Mouse (Mus musculus): ENCODE data around the gene Mrc1.
"Not testable (repeated sequence)": the region's sequence is repeated elsewhere in the genome, so short reads cannot be mapped to it uniquely, and the experiment has no call there.

The Mrc1 gene

DNA sequence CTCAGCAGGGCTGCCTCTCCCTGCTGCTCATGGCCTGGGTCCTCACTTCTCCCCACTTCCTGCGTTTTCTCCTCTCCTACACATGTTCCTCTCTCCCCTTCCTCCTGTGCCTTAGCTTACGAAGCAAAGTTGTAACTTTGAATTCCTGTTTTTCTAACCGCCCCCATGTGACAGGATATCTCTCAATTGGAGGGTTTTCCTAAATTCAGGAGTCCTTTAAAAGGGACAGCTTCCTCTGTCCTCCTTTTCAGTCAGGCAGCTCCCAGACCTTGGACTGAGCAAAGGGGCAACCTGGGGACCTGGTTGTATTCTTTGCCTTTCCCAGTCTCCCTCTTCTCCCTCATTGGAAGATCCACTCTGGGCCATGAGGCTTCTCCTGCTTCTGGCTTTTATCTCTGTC, at the start of gene Mrc1:
TSS of gene Mrc1 (plus strand) at position 244 of the 400 bp plus-strand sequence.
- DNase-seq (ENCODE audit: inconsistent age in 2 of 2, low spot score in 1 of 2), result peak in 1 of 2 experiments; percentile 40

DNA sequence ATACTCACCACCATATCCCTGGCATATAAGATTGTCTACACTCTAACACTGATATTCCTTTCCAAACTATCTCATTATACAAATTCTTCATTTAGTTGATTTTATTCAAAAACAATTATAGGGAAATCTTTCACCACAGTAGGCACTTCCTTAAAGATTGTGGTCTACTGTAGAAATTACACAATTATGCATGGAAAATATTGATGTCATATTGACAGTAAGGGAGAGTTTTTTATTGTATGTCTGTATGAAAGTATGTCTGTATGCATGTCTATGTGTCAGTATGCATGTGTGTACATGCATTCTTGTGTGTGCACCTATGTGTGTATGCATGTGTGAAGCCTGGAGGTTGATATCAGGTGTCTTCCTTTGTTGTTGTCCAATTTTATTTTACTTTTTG, 44.8 kb upstream of the Mrc1 start:
- DNase-seq (ENCODE audit: inconsistent age in 2 of 2, low spot score in 1 of 2), result no peak

DNA sequence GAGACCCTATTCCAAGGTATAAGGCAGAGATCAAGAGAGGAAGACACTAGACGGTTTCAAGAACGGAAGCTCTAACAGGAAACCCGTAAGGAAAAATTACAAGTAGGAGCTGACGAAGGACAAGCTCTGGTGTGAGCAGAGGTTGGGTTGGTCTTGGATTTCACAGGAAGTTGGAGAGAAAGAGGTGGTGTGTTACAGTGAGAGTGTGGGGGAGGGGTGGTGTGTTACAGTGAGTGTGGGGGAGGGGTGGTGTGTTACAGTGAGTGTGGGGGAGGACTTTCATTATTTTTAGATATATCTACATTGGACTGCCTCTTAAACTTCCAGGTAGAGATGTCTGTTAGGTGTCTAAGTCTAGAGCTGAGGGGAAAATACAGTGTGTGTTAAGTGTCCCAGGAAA, 38.5 kb upstream of the Mrc1 start:
- no peak for DNase-seq (ENCODE audit: inconsistent age in 2 of 2, low spot score in 1 of 2)

DNA sequence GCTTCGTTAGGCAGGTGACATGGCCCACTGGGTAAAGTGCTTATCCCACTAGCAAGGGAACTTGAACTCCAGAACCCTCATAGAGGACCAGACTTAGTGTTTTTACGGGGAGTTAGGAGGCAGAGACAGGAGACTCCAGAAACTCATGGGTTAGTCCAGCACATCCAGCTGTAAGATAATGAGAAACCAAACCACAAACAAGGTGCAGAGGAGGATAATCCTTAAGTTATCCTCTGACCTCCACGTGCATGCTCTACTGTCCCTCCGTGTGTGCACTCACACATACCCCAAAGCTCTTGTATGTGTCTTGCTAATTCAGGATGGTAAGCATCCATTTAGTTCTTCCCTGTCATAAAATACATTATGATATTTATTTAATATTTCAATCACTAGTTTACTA, 37.6 kb upstream of the Mrc1 start:
- DNase-seq (ENCODE audit: inconsistent age in 2 of 2, low spot score in 1 of 2), result no peak

DNA sequence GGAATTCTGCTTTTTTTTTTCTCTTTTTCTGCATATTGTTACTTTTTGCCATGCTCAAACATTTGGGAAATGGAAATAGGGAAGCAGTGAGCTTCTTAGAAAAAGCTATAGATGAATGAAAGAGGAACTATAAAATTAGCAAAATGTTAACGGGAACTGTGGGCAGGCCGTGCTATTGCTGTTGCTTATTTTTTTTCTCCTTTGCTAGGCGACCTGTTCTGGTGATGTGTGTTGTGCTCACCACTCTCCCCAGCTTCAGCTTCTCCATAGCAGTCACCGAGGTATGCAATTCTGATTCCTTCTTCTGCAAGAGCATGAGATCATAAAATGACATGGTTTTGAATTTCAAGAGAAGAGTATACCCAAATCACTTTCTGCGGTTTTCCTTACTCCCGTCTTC, 37.1 kb upstream of the Mrc1 start:
- DNase-seq (ENCODE audit: inconsistent age in 2 of 2, low spot score in 1 of 2), result no peak

DNA sequence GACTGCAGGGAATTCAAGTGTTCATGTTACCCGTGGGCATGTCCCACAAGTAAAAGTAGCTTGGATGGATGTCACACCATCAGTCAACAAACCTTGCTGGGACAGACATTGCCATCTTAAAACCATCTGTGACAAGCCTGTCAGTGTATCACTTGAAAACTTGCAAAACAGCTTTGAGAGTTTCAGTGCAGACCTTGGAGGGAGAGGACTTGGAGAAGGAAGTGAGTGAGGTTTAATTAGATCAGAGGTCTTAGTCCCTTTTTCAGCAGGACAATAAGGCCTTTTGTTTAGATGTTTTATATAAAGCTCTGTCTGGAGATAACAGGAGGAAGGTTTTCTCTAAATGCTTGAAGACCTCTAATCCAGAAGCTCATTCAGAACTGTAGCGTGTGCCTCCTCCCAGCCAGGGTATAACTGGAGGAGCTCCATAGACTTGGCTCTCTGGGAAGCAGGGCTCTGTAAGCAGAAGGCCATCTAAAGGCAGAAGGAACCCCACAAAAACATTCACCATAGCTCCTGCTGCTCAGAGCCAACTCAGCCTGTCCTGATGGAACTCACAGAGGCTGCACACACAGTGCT, 30.8 kb upstream of the Mrc1 start:
- not testable (repeated sequence) for DNase-seq (ENCODE audit: inconsistent age in 2 of 2, low spot score in 1 of 2)

DNA sequence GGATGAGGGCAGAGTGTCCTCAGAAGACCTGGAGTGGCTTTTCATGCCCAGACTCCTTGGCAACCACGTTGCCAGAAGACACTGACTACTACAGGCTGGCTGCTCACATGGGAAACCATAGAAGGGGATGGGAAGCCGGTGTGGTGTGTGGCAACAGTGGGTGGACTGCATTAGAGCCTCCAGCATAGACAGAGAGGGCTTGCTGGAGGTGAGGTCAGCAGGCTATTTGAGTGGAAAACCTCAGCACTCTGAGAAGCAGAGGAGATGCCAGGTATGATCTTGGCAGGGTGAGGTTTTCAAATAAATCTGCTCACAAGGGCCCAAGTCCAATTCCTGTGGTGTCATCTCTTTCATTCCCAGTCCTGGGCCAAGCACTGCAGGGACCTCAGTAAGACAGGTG, 29.6 kb upstream of the Mrc1 start:
- no peak for DNase-seq (ENCODE audit: inconsistent age in 2 of 2, low spot score in 1 of 2)

DNA sequence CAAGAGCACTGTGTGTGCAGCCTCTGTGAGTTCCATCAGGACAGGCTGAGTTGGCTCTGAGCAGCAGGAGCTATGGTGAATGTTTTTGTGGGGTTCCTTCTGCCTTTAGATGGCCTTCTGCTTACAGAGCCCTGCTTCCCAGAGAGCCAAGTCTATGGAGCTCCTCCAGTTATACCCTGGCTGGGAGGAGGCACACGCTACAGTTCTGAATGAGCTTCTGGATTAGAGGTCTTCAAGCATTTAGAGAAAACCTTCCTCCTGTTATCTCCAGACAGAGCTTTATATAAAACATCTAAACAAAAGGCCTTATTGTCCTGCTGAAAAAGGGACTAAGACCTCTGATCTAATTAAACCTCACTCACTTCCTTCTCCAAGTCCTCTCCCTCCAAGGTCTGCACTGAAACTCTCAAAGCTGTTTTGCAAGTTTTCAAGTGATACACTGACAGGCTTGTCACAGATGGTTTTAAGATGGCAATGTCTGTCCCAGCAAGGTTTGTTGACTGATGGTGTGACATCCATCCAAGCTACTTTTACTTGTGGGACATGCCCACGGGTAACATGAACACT, 28.2 kb upstream of the Mrc1 start:
- not testable (repeated sequence) for DNase-seq (ENCODE audit: inconsistent age in 2 of 2, low spot score in 1 of 2)

DNA sequence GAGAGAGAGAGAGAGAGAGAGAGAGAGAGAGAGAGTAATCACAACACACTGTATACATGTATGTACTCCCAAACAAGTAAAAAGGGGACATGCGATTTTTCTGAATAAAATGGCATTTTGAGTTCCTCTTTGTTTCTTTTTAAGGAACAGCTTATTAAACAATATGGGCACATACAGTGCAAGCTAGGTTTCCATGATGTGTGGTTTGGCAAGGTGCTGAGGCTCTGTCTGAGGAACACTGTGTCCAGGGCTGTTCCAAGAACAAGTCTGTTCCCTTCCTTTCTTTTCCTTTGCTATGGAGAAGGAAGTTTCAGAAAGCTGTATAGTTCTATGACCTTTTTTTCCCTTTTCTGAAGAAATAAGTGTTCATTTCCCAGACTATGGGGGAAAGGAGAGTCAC, 24.9 kb upstream of the Mrc1 start:
- DNase-seq (ENCODE audit: inconsistent age in 2 of 2, low spot score in 1 of 2), result no peak

DNA sequence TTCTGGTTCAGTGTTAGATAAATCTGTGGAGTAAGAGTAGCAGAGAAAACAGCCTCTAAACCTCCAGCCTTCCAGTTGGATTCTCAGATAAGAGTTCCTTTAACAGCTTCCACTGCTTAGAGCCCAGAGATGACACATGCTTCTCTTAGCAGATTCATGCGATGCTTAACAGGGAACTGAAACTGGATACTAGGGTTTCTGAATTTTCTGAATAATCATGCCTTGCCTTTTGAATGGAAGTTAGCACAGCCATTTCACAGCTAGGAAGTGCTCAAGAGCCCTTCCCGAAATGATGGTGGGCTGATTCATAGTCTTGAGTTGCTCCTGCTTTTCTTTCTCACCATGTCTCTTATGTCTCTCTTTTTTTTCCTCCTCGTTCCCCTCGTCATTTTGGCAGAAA, 22.4 kb upstream of the Mrc1 start:
- no peak for DNase-seq (ENCODE audit: inconsistent age in 2 of 2, low spot score in 1 of 2)

DNA sequence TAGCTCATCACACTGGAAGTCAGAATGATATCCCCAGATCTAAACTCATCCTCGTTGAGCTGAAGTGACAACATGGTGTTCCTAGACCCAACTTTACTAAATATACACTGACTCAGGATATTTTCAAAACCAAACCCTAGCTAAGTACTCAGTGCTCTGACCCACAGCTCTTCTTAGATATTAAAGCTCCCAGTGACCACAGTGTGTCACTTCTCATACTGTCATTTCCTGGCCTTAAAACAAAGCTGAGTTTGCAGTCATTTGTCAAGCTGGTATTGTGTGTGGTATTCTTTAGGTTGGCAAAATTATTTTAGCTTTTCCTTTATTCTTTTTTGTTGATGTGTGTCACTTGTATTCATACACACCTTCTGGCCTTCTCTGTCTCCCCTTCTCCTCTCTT, 18.5 kb upstream of the Mrc1 start:
- no peak for DNase-seq (ENCODE audit: inconsistent age in 2 of 2, low spot score in 1 of 2)

DNA sequence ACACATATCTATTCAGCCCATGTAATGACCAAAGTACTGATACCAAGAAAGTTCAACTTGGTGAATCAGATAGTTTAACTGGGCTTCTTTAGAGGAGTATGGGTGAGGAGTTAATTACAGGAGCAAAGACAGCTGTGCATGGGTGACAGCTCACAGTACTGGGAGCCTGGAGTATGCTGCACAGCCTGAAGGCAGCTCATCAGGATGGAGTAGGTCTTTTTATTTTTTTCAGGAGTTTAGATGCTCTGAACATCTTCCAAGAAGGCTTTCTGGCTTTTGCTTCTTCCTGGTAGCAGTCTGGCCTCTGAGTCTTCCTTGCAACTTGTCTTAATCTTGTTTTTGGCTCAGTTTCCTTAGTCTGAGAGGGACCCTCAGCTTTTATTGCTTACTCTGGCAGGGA, 17.6 kb upstream of the Mrc1 start:
- no peak for DNase-seq (ENCODE audit: inconsistent age in 2 of 2, low spot score in 1 of 2)

DNA sequence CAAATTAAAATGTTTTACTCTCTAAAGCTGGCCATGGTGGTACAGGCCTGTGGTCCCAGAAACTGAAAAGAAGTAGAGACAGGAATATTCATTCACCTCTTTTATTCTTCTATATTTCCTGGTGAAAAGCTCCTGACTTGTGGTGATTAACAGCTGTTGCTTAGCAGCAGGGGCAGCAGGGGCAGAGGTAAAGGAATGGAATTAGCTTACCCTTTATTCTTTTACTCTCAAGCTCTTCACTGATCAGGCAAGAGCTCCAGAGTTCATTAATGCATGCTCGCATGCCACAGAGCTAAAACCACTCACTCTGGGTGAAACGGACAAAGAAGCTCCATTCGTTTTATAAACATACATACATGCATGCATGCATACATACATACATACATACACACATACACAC, 14.4 kb upstream of the Mrc1 start:
- no peak for DNase-seq (ENCODE audit: inconsistent age in 2 of 2, low spot score in 1 of 2)

DNA sequence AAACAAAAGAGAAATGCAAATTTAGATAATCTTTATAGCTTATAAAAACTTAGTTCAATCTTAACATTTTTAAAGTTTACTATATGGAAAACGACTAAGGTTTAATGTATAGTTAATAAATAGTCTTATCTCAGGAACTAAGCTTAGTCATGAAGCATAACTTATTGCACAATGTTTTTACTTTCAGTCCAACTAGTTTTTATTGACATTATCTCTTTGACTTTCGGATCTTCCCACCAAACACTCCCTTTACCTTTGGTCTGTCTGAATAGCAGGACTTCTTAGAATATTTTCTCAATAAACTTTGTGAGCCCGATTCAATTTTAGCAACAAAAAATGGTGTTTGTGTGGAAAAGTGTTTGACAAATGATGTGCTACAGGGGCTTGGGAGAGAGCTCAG, 12.5 kb upstream of the Mrc1 start:
- DNase-seq (ENCODE audit: inconsistent age in 2 of 2, low spot score in 1 of 2), result no peak

DNA sequence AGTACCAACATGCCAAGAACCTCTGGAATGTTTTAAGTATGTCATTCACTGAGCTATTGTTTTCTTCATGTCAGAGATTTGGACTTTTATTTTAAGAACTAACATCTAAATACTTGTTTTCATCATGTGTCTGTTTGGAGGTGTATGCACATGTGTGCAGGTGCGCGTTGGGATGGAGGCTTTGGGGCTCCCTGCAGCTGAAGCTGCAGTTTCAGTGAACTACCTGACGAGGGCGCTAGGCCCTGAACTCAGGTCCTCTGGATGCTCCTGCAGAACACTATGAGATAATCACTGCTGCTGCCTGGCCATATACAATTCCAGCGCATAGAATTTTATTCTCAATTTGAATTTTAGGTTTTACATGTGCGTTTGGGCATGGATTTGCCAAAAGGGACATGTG, 11.1 kb upstream of the Mrc1 start:
- DNase-seq (ENCODE audit: inconsistent age in 2 of 2, low spot score in 1 of 2), result no peak

DNA sequence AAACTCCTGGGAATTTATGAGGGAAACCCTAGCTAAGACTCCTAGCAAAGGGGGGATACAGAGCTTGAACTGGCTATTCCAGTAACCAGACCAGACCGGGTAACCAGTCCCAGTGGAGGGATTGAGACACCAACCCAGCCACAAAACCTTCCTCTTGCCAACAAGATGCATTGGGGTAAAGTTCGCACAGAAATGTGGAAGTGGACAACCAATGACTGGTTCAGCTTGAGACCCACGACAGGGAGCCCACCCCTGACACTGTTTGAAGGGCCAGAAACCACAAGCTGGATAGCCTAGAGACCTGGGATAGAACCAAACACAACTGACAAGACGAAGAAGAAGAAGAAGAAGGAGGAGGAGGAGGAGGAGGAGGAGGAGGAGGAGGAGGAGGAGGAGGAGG, 4.8 kb upstream of the Mrc1 start:
- no peak for DNase-seq (ENCODE audit: inconsistent age in 2 of 2, low spot score in 1 of 2)

DNA sequence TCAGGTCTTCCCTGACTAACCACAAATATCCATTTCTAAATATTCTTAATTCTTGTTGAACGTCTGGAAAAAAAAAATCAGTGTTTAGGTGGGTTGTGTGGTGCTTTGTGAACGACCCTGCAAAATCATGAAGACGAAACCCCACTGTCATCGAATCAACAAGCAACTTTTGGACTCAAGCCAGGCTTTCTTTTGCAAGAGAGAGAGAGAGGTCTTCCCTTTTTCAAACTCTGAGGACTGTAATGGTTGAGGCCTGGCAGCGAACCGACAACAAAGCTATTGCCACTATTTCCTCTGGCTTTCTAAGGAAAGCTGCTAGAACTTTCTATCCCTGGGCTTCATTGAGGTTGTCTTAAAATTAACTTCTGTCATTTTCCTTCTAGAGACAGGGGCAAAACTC, 697 bp upstream of the Mrc1 start:
- no peak for DNase-seq (ENCODE audit: inconsistent age in 2 of 2, low spot score in 1 of 2)

DNA sequence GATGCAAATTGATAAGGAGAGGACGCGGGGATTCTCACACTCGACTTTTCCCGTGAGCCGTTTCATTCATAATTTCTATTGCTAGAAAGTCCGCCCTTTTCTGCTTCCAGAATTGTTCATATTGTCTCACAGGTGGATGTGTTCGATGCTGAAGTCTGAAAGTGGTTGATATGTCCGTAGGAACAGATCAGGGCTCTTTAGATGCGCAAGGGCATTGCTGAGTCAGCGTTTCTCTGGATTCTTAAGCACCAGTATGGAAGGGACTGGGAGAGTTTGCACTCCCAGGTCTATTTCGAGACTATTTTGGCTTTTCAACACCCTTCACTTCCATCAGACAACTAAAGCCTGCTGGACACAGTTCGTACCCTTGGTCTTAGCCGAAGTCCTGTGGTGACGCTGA, 787 bp downstream of the Mrc1 start:
- DNase-seq (ENCODE audit: inconsistent age in 2 of 2, low spot score in 1 of 2), result no peak

DNA sequence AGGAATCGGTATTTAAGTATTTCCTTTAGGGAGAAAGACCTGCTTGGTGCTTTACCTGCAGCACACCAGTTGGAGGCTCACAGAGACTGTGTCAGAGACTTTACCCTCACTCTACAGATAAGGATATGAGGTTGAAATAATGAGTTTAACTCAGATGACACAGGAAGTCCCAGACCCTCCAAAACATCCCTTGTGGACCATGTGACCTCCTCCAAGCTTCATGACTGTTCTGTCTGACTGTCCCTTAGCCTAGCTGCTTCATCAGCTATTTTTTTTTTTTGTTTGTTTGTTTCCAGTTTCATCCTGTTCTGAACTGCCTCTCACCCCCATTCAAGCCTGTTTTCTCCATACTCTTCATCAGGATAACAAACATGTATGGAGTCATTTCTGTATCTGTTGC, 3.7 kb downstream of the Mrc1 start:
- DNase-seq (ENCODE audit: inconsistent age in 2 of 2, low spot score in 1 of 2), result no peak

DNA sequence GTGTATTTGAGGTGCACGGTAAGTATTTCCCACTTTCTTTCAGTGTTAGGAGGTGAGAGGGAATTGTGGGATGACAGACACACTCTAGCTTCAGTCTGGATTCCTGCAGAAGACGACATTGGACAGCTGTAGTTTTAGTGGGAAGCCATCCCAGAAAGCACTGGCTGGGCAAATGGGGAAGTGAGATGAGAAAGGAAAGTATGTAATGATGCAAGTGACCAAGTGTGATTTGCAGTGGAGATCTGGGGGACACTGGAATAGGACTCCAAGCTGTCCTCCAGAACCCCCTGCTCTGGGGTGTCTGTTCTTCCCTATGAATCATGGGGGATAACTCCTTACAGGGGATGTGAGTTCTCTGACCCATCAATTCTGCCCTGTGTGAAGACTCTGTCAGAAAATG, 4.8 kb downstream of the Mrc1 start:
- DNase-seq (ENCODE audit: inconsistent age in 2 of 2, low spot score in 1 of 2), result no peak

DNA sequence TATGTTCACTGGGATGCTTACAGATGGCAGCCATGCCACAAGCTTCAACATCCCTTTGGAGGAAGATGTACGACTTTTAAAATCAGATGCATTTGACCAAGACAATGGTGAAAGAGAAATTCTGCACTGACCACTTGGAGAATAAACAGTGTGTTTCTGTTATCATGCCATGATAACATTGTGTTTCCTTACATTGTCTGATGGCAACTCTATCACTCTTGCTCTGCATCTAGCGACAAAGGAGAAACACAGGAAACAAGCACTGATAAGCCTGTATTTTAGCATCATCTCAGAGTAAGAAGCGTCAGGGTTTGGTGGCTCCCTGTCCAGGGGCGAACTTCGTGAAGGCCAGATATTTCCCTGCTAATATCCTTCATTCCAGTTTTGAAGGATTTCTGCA, 6.1 kb downstream of the Mrc1 start:
- DNase-seq (ENCODE audit: inconsistent age in 2 of 2, low spot score in 1 of 2), result no peak

DNA sequence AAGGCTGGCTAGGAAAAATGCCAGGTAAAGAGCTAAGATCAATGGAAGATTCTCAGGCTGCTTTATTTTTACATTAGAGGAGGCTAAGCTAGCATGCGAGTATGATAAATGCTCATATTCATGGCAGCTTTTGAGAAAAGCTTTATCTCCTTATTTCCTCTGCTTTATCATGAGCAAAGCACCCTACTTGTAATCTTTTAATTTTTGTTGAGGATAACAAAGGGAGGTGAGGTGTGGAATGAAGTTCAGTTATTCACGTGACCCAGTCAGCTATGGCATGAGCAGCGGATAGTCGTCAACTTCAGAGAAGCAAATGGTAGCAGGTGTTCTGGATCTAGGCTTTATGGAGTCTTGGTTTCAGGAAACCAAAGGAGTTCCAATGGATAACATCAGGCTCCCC, 7.7 kb downstream of the Mrc1 start:
- no peak for DNase-seq (ENCODE audit: inconsistent age in 2 of 2, low spot score in 1 of 2)

DNA sequence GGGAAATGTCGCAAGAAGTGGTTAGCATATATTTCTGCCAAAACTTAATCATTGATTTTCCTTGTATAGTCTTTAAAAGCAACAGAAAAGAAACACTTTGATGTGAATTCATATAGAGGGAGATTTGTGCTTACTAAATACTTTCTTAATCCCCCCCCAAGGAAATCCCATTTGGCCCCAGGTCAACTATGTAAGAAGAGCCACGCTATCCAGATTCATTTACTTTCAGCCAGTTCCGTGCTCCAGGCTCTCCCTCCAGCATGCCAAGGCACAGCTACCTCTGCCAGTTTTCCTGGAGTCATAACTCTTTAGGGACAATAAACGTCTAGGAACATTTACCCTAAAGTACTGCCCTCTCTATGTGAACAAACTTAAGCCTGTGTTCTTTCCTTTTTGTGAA, 8.5 kb downstream of the Mrc1 start:
- no peak for DNase-seq (ENCODE audit: inconsistent age in 2 of 2, low spot score in 1 of 2)

DNA sequence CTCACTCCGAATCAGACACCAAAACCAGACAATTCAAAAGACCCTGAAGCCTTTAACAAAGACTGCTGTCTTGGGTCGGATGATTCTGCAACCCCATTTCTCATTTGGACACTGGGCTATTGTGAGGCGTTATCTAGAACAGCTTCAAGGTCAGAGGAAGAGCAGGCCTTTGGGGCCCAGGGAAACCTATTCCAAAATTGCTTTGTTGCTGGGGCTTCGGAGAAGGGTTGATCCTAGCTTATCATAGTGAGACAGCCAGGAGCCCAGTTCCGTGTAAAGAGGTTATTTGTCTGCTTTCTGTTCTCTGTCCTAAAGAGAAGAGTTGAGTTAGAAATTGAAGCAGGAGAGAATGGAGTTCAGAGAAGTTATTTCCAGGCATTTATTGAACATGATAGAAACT, 10.0 kb downstream of the Mrc1 start:
- DNase-seq (ENCODE audit: inconsistent age in 2 of 2, low spot score in 1 of 2), result peak; percentile 21 to 69
